Mouse (Mus musculus): Measurements from ENCODE around the gene Tuba3a. TPM values are rescaled to one million over a fixed set of nuclear protein-coding genes. Genes with fewer than 3 reads are reported as not detected.

Gene Tuba3a
- polyA plus RNA-seq, 1 experiment from 2014 or later = 0.10 TPM

DNA sequence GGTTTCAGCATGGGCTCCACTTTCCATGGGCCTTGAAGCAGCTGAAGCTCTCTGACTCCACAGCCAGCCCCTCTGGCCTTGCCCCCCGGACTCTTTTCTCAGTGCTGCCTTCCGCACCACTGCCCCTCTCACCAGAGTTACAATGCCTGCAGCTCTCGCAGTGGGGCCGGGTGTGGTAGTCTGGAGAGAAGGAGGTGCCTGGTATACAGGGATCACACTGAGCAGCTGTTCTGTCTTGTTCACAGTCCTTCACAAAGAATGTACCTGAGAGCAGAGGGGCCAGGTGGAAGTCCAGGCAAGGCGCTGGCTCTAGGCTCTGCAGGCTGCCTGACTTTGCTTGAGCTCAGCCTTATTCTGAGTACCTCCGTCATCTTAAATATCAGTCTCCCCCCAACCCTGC, 49.5 kb downstream of the Tuba3a start:
- no peak for ATAC-seq (replicated peaks; ENCODE audit: insufficient number of reproducible peaks, low FRiP score, low TSS enrichment)
- H3K4me1 ChIP-seq (ENCODE audit: control insufficient read depth, insufficient read depth, low read length) = peaks cover 16% of the 10 kb centered on the region
- H3K27ac ChIP-seq (ENCODE audit: low read depth, low read length) = no peak overlapping the region
- no peaks in the 10 kb centered on the region for H3K9me3 ChIP-seq (replicated peaks; ENCODE audit: control insufficient read depth, low read length)
- no peak overlapping the region for H3K4me3 ChIP-seq (ENCODE audit: low read depth, low read length)
- H3K36me3 ChIP-seq (ENCODE audit: control insufficient read depth, insufficient read depth, low read length) = no peaks in the 10 kb centered on the region
- H3K27me3 ChIP-seq (ENCODE audit: control insufficient read depth, insufficient read depth, low read length) = no peaks in the 10 kb centered on the region
- no peak overlapping the region for H3K4me2 ChIP-seq
- WGBS (ENCODE audit: insufficient replicate concordance) = 84% methylated on average over 6 of the region's 6 CpGs
- no peak overlapping the region for H3K9ac ChIP-seq (ENCODE audit: low read depth, low read length)

DNA sequence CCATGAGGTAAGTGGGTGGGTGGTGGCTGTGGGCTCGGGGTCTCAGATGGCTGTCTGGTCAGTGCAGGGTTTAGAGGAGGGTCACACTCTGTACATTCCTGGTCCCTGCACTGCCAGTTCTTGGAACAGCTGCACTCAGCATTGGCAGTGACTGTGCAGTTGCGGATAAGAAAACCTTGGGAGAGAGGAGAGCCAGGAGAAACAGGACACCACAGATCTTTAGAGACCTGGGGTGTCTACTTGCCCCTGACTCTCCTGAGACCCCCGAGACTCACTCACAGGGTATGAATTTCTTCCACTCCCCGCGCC, 51.4 kb downstream of the Tuba3a start:
- Histone ChIP-seq H3K9me3 (replicated peaks; ENCODE audit: control insufficient read depth, low read length) (no peaks in the 10 kb centered on the region), H3K4me2 (no peak overlapping the region; the same call in 1 of the 2 replicates), H3K27me3 (ENCODE audit: control insufficient read depth, insufficient read depth, low read length) (no peaks in the 10 kb centered on the region), H3K9ac (ENCODE audit: low read depth, low read length) (no peak overlapping the region), H3K36me3 (ENCODE audit: control insufficient read depth, insufficient read depth, low read length) (no peaks in the 10 kb centered on the region), H3K27ac (ENCODE audit: low read depth, low read length) (no peak overlapping the region), H3K4me1 (ENCODE audit: control insufficient read depth, insufficient read depth, low read length) (peaks cover 16% of the 10 kb centered on the region), H3K4me3 (ENCODE audit: low read depth, low read length) (no peak overlapping the region)
- ATAC-seq (replicated peaks; ENCODE audit: insufficient number of reproducible peaks, low FRiP score, low TSS enrichment) = no peak
- WGBS (ENCODE audit: insufficient replicate concordance) = 60% methylated on average over 5 of the region's 5 CpGs

DNA sequence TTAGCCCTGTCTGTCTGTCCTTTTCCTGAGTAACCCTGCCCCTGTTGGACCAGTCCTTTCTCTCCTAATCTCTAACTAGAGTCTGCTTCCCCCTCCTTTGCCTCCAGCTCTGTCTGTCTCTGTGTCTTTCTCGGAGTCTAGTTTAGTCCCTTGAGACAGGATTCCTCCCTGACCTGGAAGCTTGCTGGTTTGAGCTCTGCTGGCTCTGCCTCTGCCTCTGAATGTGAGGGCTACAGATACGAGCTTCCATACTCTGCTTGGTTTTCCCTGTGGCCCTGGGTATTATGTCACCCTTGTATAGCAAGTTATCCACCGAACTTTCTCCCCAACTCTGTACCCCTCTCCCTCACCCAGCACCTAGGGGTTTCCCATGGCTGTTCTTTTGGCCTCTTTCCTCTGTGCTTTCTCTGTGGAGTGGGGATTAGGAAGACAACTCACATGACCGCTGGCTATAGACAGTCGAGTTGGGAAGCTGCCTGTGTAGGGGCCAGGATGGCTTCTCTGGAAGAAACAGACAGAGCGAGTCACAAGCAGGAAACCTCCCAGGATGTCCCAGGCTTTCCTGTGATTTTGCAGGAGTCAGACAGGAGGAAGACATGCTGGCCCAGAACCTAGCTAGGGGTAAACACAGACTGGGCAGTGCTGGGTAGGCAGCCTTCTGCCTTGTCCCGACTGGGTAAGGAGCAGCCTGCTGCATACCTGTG, 51.9 kb downstream of the Tuba3a start:
- Histone ChIP-seq H3K36me3 (ENCODE audit: control insufficient read depth, insufficient read depth, low read length) (no peaks in the 10 kb centered on the region), H3K9me3 (replicated peaks; ENCODE audit: control insufficient read depth, low read length) (no peaks in the 10 kb centered on the region), H3K4me3 (ENCODE audit: low read depth, low read length) (no peak overlapping the region), H3K4me1 (ENCODE audit: control insufficient read depth, insufficient read depth, low read length) (peaks cover 16% of the 10 kb centered on the region), H3K9ac (ENCODE audit: low read depth, low read length) (no peak overlapping the region), H3K27ac (ENCODE audit: low read depth, low read length) (no peak overlapping the region), H3K27me3 (ENCODE audit: control insufficient read depth, insufficient read depth, low read length) (no peaks in the 10 kb centered on the region), H3K4me2 (peak overlapping the region; percentile 1; the same call in 1 of the 2 replicates)
- ATAC-seq (replicated peaks; ENCODE audit: insufficient number of reproducible peaks, low FRiP score, low TSS enrichment) = no peak
- 45% methylated on average over 7 of the region's 7 CpGs for WGBS (ENCODE audit: insufficient replicate concordance)

DNA sequence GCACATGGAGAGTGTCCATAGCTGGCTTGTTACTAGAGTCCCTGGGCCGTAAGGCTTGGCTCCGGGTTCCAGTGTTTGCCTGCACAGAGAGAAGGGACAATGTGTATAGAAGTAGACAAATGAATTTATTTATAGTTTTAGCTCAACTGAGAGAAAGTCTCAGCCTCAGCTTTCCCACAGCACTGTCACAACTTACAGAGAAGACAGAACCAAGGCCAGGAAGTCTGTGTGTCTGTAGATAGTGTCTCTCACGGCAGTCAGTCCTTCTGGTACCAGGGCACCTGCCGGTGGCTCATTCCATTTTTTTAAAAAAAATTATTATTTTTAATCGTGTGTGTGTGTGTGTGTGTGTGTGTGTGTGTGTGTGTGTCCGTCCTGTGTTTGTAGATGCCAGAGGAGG, 53.3 kb downstream of the Tuba3a start:
- H3K27ac ChIP-seq (ENCODE audit: low read depth, low read length) = no peak overlapping the region
- no peak overlapping the region; the same call in 1 of the 2 replicates for H3K4me2 ChIP-seq
- 70% methylated on average over 6 of the region's 6 CpGs for WGBS (ENCODE audit: insufficient replicate concordance)
- no peaks in the 10 kb centered on the region for H3K36me3 ChIP-seq (ENCODE audit: control insufficient read depth, insufficient read depth, low read length)
- no peak overlapping the region for H3K9ac ChIP-seq (ENCODE audit: low read depth, low read length)
- no peak overlapping the region for H3K4me3 ChIP-seq (ENCODE audit: low read depth, low read length)
- ATAC-seq (replicated peaks; ENCODE audit: insufficient number of reproducible peaks, low FRiP score, low TSS enrichment) = no peak
- H3K4me1 ChIP-seq (ENCODE audit: control insufficient read depth, insufficient read depth, low read length) = peaks cover 16% of the 10 kb centered on the region
- no peaks in the 10 kb centered on the region for H3K27me3 ChIP-seq (ENCODE audit: control insufficient read depth, insufficient read depth, low read length)
- H3K9me3 ChIP-seq (replicated peaks; ENCODE audit: control insufficient read depth, low read length) = no peaks in the 10 kb centered on the region

GRCm38 (mm10) chr6:125232045-125232437, 53.8 kb downstream of the Tuba3a start:
- no peaks in the 10 kb centered on the region for H3K36me3 ChIP-seq (ENCODE audit: control insufficient read depth, insufficient read depth, low read length)
- no peaks in the 10 kb centered on the region for H3K27me3 ChIP-seq (ENCODE audit: control insufficient read depth, insufficient read depth, low read length)
- peak overlapping the region; percentile 64 for H3K4me3 ChIP-seq (ENCODE audit: low read depth, low read length)
- WGBS (ENCODE audit: insufficient replicate concordance) = 46% methylated on average over 4 of the region's 4 CpGs
- H3K27ac ChIP-seq (ENCODE audit: low read depth, low read length) = peak overlapping the region; percentile 71
- peaks cover 16% of the 10 kb centered on the region for H3K4me1 ChIP-seq (ENCODE audit: control insufficient read depth, insufficient read depth, low read length)
- no peak for ATAC-seq (replicated peaks; ENCODE audit: insufficient number of reproducible peaks, low FRiP score, low TSS enrichment)
- peak overlapping the region; percentile 92 for H3K9ac ChIP-seq (ENCODE audit: low read depth, low read length)
- H3K9me3 ChIP-seq (replicated peaks; ENCODE audit: control insufficient read depth, low read length) = no peaks in the 10 kb centered on the region
- peak overlapping the region; percentile 97 for H3K4me2 ChIP-seq

GRCm38 (mm10) chr6:125231117-125232044, 54.5 kb downstream of the Tuba3a start, which contains the start of gene Tapbpl:
Gene Tapbpl, minus strand, starts transcription at chr6:125231860.
- Histone ChIP-seq H3K4me2 (peak within 1 kb of the TSS; percentile 97), H3K27ac (ENCODE audit: low read depth, low read length) (peak within 1 kb of the TSS; percentile 71), H3K36me3 (ENCODE audit: control insufficient read depth, insufficient read depth, low read length) (no peaks in the 10 kb centered on the region), H3K4me1 (ENCODE audit: control insufficient read depth, insufficient read depth, low read length) (peaks cover 16% of the 10 kb centered on the region), H3K4me3 (ENCODE audit: low read depth, low read length) (peak within 1 kb of the TSS; percentile 64), H3K27me3 (ENCODE audit: control insufficient read depth, insufficient read depth, low read length) (no peaks in the 10 kb centered on the region), H3K9me3 (replicated peaks; ENCODE audit: control insufficient read depth, low read length) (no peaks in the 10 kb centered on the region), H3K9ac (ENCODE audit: low read depth, low read length) (peak within 1 kb of the TSS; percentile 92)
- ATAC-seq (replicated peaks; ENCODE audit: insufficient number of reproducible peaks, low FRiP score, low TSS enrichment) = peak; percentile 21; the same call in 1 of the 2 replicates
- WGBS (ENCODE audit: insufficient replicate concordance) = 3% methylated on average over 16 of the region's 16 CpGs

DNA sequence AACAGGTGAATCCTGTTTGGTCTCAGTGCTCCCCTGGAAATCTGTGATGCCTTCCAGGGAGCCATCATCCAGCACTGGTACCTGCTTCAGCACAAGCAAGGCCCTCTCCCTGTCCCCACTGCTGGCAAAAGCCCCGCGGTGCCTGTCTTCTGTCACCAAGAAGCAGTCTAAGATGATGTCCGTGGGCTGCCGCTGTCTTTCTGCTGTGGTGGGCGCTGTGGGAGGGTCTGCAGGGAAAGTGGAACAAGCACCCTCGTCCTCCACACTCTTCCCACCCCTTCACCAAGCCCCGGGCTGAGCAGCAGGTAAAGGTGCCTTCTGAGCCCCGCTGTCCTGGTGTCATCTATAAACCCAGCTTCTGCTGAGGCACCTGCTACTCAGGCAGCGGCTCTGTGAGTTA, 55.3 kb downstream of the Tuba3a start:
- Histone ChIP-seq H3K4me2 (peak overlapping the region; percentile 97), H3K9ac (ENCODE audit: low read depth, low read length) (0 out of 2 replicates have a peak overlapping the region, but pooled peaks have one; percentile 28), H3K4me3 (ENCODE audit: low read depth, low read length) (peak overlapping the region; percentile 64), H3K36me3 (ENCODE audit: control insufficient read depth, insufficient read depth, low read length) (no peaks in the 10 kb centered on the region; the same call in 1 of the 2 replicates), H3K4me1 (ENCODE audit: control insufficient read depth, insufficient read depth, low read length) (peaks cover 16% of the 10 kb centered on the region), H3K9me3 (replicated peaks; ENCODE audit: control insufficient read depth, low read length) (no peaks in the 10 kb centered on the region), H3K27ac (ENCODE audit: low read depth, low read length) (no peak overlapping the region), H3K27me3 (ENCODE audit: control insufficient read depth, insufficient read depth, low read length) (no peaks in the 10 kb centered on the region)
- no peak for ATAC-seq (replicated peaks; ENCODE audit: insufficient number of reproducible peaks, low FRiP score, low TSS enrichment)
- 68% methylated on average over 9 of the region's 9 CpGs for WGBS (ENCODE audit: insufficient replicate concordance)
